ENCODE assay signal across 8 mouse cellular contexts in genomic region chr1:191575458-191576247, GRCm38 (mm10). TPM values are rescaled to one million over a fixed set of nuclear protein-coding genes. Genes with fewer than 3 reads are reported as not detected.
A peak's percentile ranks its signal among the peaks of the same experiment; 100 is the strongest.
DNase-seq lines count a peak whose midpoint lies in the region; ATAC-seq and TF ChIP-seq lines count a peak whose summit lies in the region.

Dtl (minus strand) TSS chr1:191575544.
Ints7 (plus strand) TSS chr1:191575636.

- peak within 1 kb of the TSS; percentile 93 for H3ac ChIP-seq in C2C12 (ENCODE audit: control insufficient read depth, insufficient read length, low read depth)
- H3ac ChIP-seq in myocyte (ENCODE audit: control insufficient read depth, insufficient read length) = peak within 1 kb of the TSS; percentile 39

- peak; percentile 87 for TF ChIP-seq CTCF in C2C12 (IDR thresholded peaks at IDR 0.05; ENCODE audit: control insufficient read depth, insufficient read depth, insufficient read length)
- peak; percentile 92 for TF ChIP-seq CTCF in brain, embryonic 14.5 days (IDR thresholded peaks at IDR 0.05; ENCODE audit: borderline replicate concordance, extremely low read depth, insufficient read depth, insufficient read length)
- peak; percentile 83 for TF ChIP-seq CTCF in liver, adult 2 months (IDR thresholded peaks at IDR 0.05; ENCODE audit: low read depth, low read length)

- under 1% methylated on average over 68 of the region's 70 CpGs for WGBS in heart, embryonic 11.5 days (ENCODE audit: insufficient replicate concordance)
- 0% methylated on average over 70 of the region's 70 CpGs for WGBS in kidney, embryonic 16.5 days
- WGBS in liver, adult 2 months = under 1% methylated on average over 69 of the region's 70 CpGs

- ATAC-seq in heart, embryonic 11.5 days (replicated peaks; ENCODE audit: insufficient number of reproducible peaks, low FRiP score, low TSS enrichment) = peak; percentile 99
- ATAC-seq in kidney, embryonic 16.5 days (ENCODE audit: low FRiP score, low TSS enrichment) = peak; percentile 99

- H3K27ac ChIP-seq in heart, embryonic 11.5 days (ENCODE audit: low read depth, low read length) = peak within 1 kb of the TSS; percentile 89
- H3K27ac ChIP-seq in kidney, embryonic 16.5 days (ENCODE audit: low read length) = peak within 1 kb of the TSS; percentile 94
- H3K27ac ChIP-seq in liver, adult 2 months (replicated peaks; ENCODE audit: insufficient read depth, low read depth, low read length) = peak within 1 kb of the TSS; percentile 96

- DNase-seq in brain, embryonic 14.5 days (ENCODE audit: low read depth) = peak; percentile 100
- peak; percentile 90 for DNase-seq in liver, adult 2 months (ENCODE audit: extremely low read depth, low read depth, low spot score)
- peak; percentile 100 for DNase-seq in splenic B cell, adult 2 months (ENCODE audit: low read depth, low spot score)

- H3K27me3 ChIP-seq in C2C12 (ENCODE audit: control insufficient read depth, insufficient read depth, insufficient read length) (no peaks in the 10 kb centered on the region), myocyte (ENCODE audit: control insufficient read depth, insufficient read depth, insufficient read length) (no peaks in the 10 kb centered on the region)
- no peaks in the 10 kb centered on the region for H3K27me3 ChIP-seq in erythroblast, embryonic 14.5 days (ENCODE audit: control insufficient read depth)
- no peaks in the 10 kb centered on the region for H3K27me3 ChIP-seq in heart, embryonic 11.5 days (ENCODE audit: control insufficient read depth, insufficient read depth, low read length)
- no peaks in the 10 kb centered on the region for H3K27me3 ChIP-seq in kidney, embryonic 16.5 days (ENCODE audit: insufficient read depth, low read length)
- H3K27me3 ChIP-seq in liver, adult 2 months (ENCODE audit: control insufficient read depth, insufficient read depth, low read length) = no peaks in the 10 kb centered on the region
- no peaks in the 10 kb centered on the region for H3K27me3 ChIP-seq in splenic B cell, adult 2 months (ENCODE audit: control insufficient read depth, insufficient read depth, low read length, poor library complexity, severe bottlenecking)

- H3K79me2 ChIP-seq in C2C12 (ENCODE audit: control insufficient read depth, insufficient read depth) (peaks cover 94% of the 10 kb centered on the region), myocyte (ENCODE audit: control insufficient read depth, insufficient read depth) (peaks cover 86% of the 10 kb centered on the region)
- peaks cover 20% of the 10 kb centered on the region; the same call in 1 of the 2 replicates for H3K79me2 ChIP-seq in liver, adult 2 months (ENCODE audit: control insufficient read depth, insufficient read depth, low read length)

- peak within 1 kb of the TSS; percentile 76 for H3K4me2 ChIP-seq in heart, embryonic 11.5 days
- H3K4me2 ChIP-seq in kidney, embryonic 16.5 days (replicated peaks; ENCODE audit: low read depth, low read length) = peak within 1 kb of the TSS; percentile 82
- H3K4me2 ChIP-seq in myocyte (ENCODE audit: low read depth) = peak within 1 kb of the TSS; percentile 84

- H3K4me3 ChIP-seq in C2C12 (ENCODE audit: insufficient read depth, poor library complexity, severe bottlenecking) (peak within 1 kb of the TSS; percentile 70), myocyte (peak within 1 kb of the TSS; percentile 83)
- H3K4me3 ChIP-seq in erythroblast, embryonic 14.5 days (replicated peaks) = peak within 1 kb of the TSS; percentile 83
- peak within 1 kb of the TSS; percentile 88 for H3K4me3 ChIP-seq in heart, embryonic 11.5 days (ENCODE audit: low read depth, low read length)
- peak within 1 kb of the TSS; percentile 96 for H3K4me3 ChIP-seq in kidney, embryonic 16.5 days (ENCODE audit: low read length)
- H3K4me3 ChIP-seq in liver, adult 2 months (ENCODE audit: insufficient read depth, low read depth, low read length) = peak within 1 kb of the TSS; percentile 90

- H3K36me3 ChIP-seq in C2C12 (ENCODE audit: control insufficient read depth, insufficient read depth) = peaks cover 24% of the 10 kb centered on the region
- H3K36me3 ChIP-seq in erythroblast, embryonic 14.5 days (ENCODE audit: control insufficient read depth) = peaks cover 65% of the 10 kb centered on the region
- H3K36me3 ChIP-seq in heart, embryonic 11.5 days (ENCODE audit: control insufficient read depth, insufficient read depth, low read length) = peaks cover 3% of the 10 kb centered on the region; the same call in 1 of the 2 replicates
- H3K36me3 ChIP-seq in kidney, embryonic 16.5 days (ENCODE audit: insufficient read depth, low read length) = peaks cover 11% of the 10 kb centered on the region; the same call in 1 of the 2 replicates
- no peaks in the 10 kb centered on the region for H3K36me3 ChIP-seq in liver, adult 2 months (ENCODE audit: control insufficient read depth, insufficient read depth, low read length)
- peaks cover under 1% of the 10 kb centered on the region for H3K36me3 ChIP-seq in myocyte (ENCODE audit: control insufficient read depth, insufficient read depth)
- H3K36me3 ChIP-seq in splenic B cell, adult 2 months (ENCODE audit: control insufficient read depth, insufficient read depth, low read length, poor library complexity, severe bottlenecking) = no peaks in the 10 kb centered on the region

- peaks cover 4% of the 10 kb centered on the region for H3K9me3 ChIP-seq in erythroblast, embryonic 14.5 days (ENCODE audit: control insufficient read depth, low read length)
- H3K9me3 ChIP-seq in heart, embryonic 11.5 days (replicated peaks; ENCODE audit: control insufficient read depth, low read length) = no peaks in the 10 kb centered on the region
- no peaks in the 10 kb centered on the region for H3K9me3 ChIP-seq in kidney, embryonic 16.5 days (ENCODE audit: low read length)

- peak within 1 kb of the TSS; percentile 95 for H3K9ac ChIP-seq in heart, embryonic 11.5 days (ENCODE audit: low read depth, low read length)
- H3K9ac ChIP-seq in kidney, embryonic 16.5 days (replicated peaks; ENCODE audit: low read length) = peak within 1 kb of the TSS; percentile 87
- H3K9ac ChIP-seq in liver, adult 2 months (ENCODE audit: low read depth, low read length) = peak within 1 kb of the TSS; percentile 90

- TF ChIP-seq POLR2A in brain, embryonic 14.5 days (IDR thresholded peaks at IDR 0.05; ENCODE audit: borderline replicate concordance, extremely low read depth, insufficient read depth, insufficient read length, poor library complexity, severe bottlenecking) = peak; percentile 85; the same call in 1 of the 2 replicates
- peak; percentile 72; the same call in 1 of the 2 replicates for TF ChIP-seq POLR2A in liver, adult 2 months (IDR thresholded peaks at IDR 0.05; ENCODE audit: extremely low read depth, insufficient read depth, low read length)
- TF ChIP-seq POLR2A in myocyte (IDR thresholded peaks at IDR 0.05; ENCODE audit: insufficient read length, low read depth) = peak; percentile 62

- H3K79me3 ChIP-seq in C2C12 (ENCODE audit: low read depth) = peaks cover 82% of the 10 kb centered on the region

- peaks cover 54% of the 10 kb centered on the region for H3K4me1 ChIP-seq in erythroblast, embryonic 14.5 days (ENCODE audit: control insufficient read depth)
- peaks cover 19% of the 10 kb centered on the region for H3K4me1 ChIP-seq in heart, embryonic 11.5 days (ENCODE audit: control insufficient read depth, insufficient read depth, low read length)
- H3K4me1 ChIP-seq in kidney, embryonic 16.5 days (ENCODE audit: insufficient read depth, low read length) = peaks cover 28% of the 10 kb centered on the region
- peaks cover 8% of the 10 kb centered on the region for H3K4me1 ChIP-seq in liver, adult 2 months (ENCODE audit: control insufficient read depth, insufficient read depth, low read length)

TF ChIP-seq in C2C12, 6 proteins besides CTCF, POLR2A, EP300 and RAD21:
- no peak for TF ChIP-seq FOSL1 (IDR thresholded peaks at IDR 0.05; ENCODE audit: insufficient read depth, low read length, poor library complexity, severe bottlenecking)
- TF ChIP-seq MAX (IDR thresholded peaks at IDR 0.05) = peak; percentile 96

TF ChIP-seq in myocyte, 11 proteins besides CTCF, POLR2A, EP300 and RAD21:
- TF ChIP-seq MYOD1 (IDR thresholded peaks at IDR 0.05; ENCODE audit: control insufficient read depth in 1 of 3, insufficient read length in 2 of 3, low read depth in 2 of 3) (no peak), POLR2AphosphoS2 (IDR thresholded peaks at IDR 0.05; ENCODE audit: insufficient read length, low read depth) (peak; percentile 52), SRF (IDR thresholded peaks at IDR 0.05; ENCODE audit: control insufficient read depth, insufficient read length, low read depth) (no peak), CEBPB (IDR thresholded peaks at IDR 0.05; ENCODE audit: insufficient read depth, poor library complexity, severe bottlenecking) (no peak), E2F4 (IDR thresholded peaks at IDR 0.05; ENCODE audit: insufficient read depth) (peak; percentile 88), USF1 (IDR thresholded peaks at IDR 0.05; ENCODE audit: low read depth) (no peak), REST (IDR thresholded peaks at IDR 0.05; ENCODE audit: insufficient read depth, insufficient read length) (no peak), MAX (IDR thresholded peaks at IDR 0.05; ENCODE audit: low read depth) (peak; percentile 11), MYOG (IDR thresholded peaks at IDR 0.05; ENCODE audit: control insufficient read depth in 1 of 3, insufficient read depth in 1 of 3, insufficient read length in 2 of 3, low read depth in 2 of 3) (no peak)

RNA-seq across cellular contexts. Expression of gene Dtl, which starts in this region (rescaled TPM):
- polyA plus RNA-seq in C2C12 (2012; fragmentation: generic; extraction: Trizol) (8.6 TPM), myocyte (2012; fragmentation: generic; extraction: Trizol) (1.2 TPM)
- 8.0 and 12.0 TPM in 2 replicates for polyA plus RNA-seq in brain, embryonic 14.5 days (2012; rRNA removed)
- 0.92 and 1.0 TPM in 2 replicates for polyA plus RNA-seq in erythroblast, embryonic 14.5 days (2012)
- 37.0 and 39.9 TPM in 2 replicates for polyA plus RNA-seq in heart, embryonic 11.5 days (2014; fragmentation: Nextera tagmentation; extraction: Ambion mirVana)
- 53.3 and 61.0 TPM in 2 replicates for polyA plus RNA-seq in kidney, embryonic 16.5 days (2015; fragmentation: Nextera tagmentation; extraction: Ambion mirVana)
- 0.28 and 0.74 TPM in 2 replicates for total RNA-seq in liver, adult 2 months (2014; rRNA removed)
- polyA plus RNA-seq in liver, adult 2 months (2012; rRNA removed) = 0.07 TPM in 2 replicates

RNA-seq across cellular contexts. Expression of gene Ints7, which starts in this region (rescaled TPM):
- polyA plus RNA-seq in C2C12 (2012; fragmentation: generic; extraction: Trizol) (24.1 TPM), myocyte (2012; fragmentation: generic; extraction: Trizol) (17.5 TPM)
- 48.7 and 50.8 TPM in 2 replicates for polyA plus RNA-seq in brain, embryonic 14.5 days (2012; rRNA removed)
- polyA plus RNA-seq in erythroblast, embryonic 14.5 days (2012) = 1.2 and 1.4 TPM in 2 replicates
- 38.5 and 40.4 TPM in 2 replicates for polyA plus RNA-seq in heart, embryonic 11.5 days (2014; fragmentation: Nextera tagmentation; extraction: Ambion mirVana)
- polyA plus RNA-seq in kidney, embryonic 16.5 days (2015; fragmentation: Nextera tagmentation; extraction: Ambion mirVana) = 63.7 and 70.9 TPM in 2 replicates
- 10.9 and 11.7 TPM in 2 replicates for total RNA-seq in liver, adult 2 months (2014; rRNA removed)
- 9.4 and 9.5 TPM in 2 replicates for polyA plus RNA-seq in liver, adult 2 months (2012; rRNA removed)

Comparison
In these comparisons a context has a peak if more than half of its experiments do, and no peak if none do; other contexts are left out.
1. Peak in every context shown above with its lines: DNase-seq, ATAC-seq, H3K4me3 ChIP-seq and H3K27ac ChIP-seq.